Mouse (Mus musculus) neutrophil, adult 59 days (primary cell): ENCODE results near the gene Rsf1. TPM values are rescaled to one million over a fixed set of nuclear protein-coding genes. Genes with fewer than 3 reads are reported as not detected.

Source experiments
- total RNA-seq, 2 experiments: library from RNA; stranded (reverse); gene quantifications; 1 replicate in 1 of 2; 2 replicates in 1 of 2; pipeline ENCODE4 v1.2.4; 2023

Gene Rsf1
- 10 to 100 TPM; 35.2 to 37.3 TPM for total RNA-seq

GRCm38 (mm10) chr7:97579067-97579975 is at the start of gene Rsf1, which contains the start of gene Aamdc:
Gene Rsf1 (plus strand): TSS chr7:97579889.
Gene Aamdc (minus strand): TSS chr7:97579497.

GRCm38 (mm10) chr7:97696506-97697254 is 117.0 kb downstream of the Rsf1 start, which contains the start of gene Clns1a:
Gene Clns1a (plus strand): TSS chr7:97696634.

GRCm38 (mm10) chr7:97737638-97738456 is 158.2 kb downstream of the Rsf1 start, which contains the start of gene Aqp11:
Gene Aqp11 (minus strand): TSS chr7:97738289.

Other genes with a start within 250 kb of the Rsf1 start
- 1 to 10 TPM; 1.1 to 3.0 TPM for gene Usp35, start 247.9 kb upstream of the Rsf1 start, total RNA-seq
- gene Kctd21, start 247.6 kb upstream of the Rsf1 start, total RNA-seq: 1 to 10 TPM; 2.3 to 2.5 TPM
- gene Alg8, start 208.3 kb upstream of the Rsf1 start, total RNA-seq: 10 to 100 TPM; 11.1 to 13.9 TPM
- 10 to 100 TPM; 51.5 to 63.0 TPM for gene Ndufc2, start 179.9 kb upstream of the Rsf1 start, total RNA-seq
- gene Thrsp, start 162.2 kb upstream of the Rsf1 start, total RNA-seq: not detected
- gene Kctd14, start 128.6 kb upstream of the Rsf1 start, total RNA-seq: 1 to 10 TPM; 2.4 to 3.6 TPM
- gene Ints4, start 98.9 kb upstream of the Rsf1 start, total RNA-seq: 10 to 100 TPM; 24.4 to 30.1 TPM
- 1 to 10 TPM; 5.0 to 7.1 TPM for gene Aamdc, start 392 bp upstream of the Rsf1 start, total RNA-seq
- gene Clns1a, start 116.7 kb downstream of the Rsf1 start, total RNA-seq: 10 to 100 TPM; 26.1 to 29.2 TPM
- under 1 TPM in 1 of 2 experiments, not detected in 1; 0.42 TPM for gene Aqp11, start 158.4 kb downstream of the Rsf1 start, total RNA-seq
- gene Pak1, start 208.7 kb downstream of the Rsf1 start, total RNA-seq: 10 to 100 TPM; 45.4 to 48.7 TPM